Mouse (Mus musculus) MEL (cell line): Measurements from ENCODE around the gene Fam209.

Experiments
- EP300 ChIP-seq, 2 experiments: IDR thresholded peaks; 2 replicates each; pipeline ENCODE4 v1.6.1; 2011; ENCODE audit warnings: improper control_type of control experiment in 2 of 2, low read length in 2 of 2, low read depth in 1 of 2, mild to moderate bottlenecking in 1 of 2
- MEF2A ChIP-seq: IDR thresholded peaks from 2 replicates; pipeline ENCODE4 v1.6.1; 2014; ENCODE audit warnings: low read depth, mild to moderate bottlenecking, inconsistent platforms, low read length, improper control_type of control experiment; ENCODE audit not compliant: poor library complexity, insufficient replicate concordance, severe bottlenecking; ENCODE audit errors: extremely low read depth
- POLR2A ChIP-seq, 2 experiments: IDR thresholded peaks; 2 replicates each; pipeline ENCODE4 v1.6.1; 2011 to 2012; ENCODE audit warnings: low read length in 2 of 2, mild to moderate bottlenecking in 2 of 2, control low read depth in 1 of 2, improper control_type of control experiment in 1 of 2, low read depth in 1 of 2, moderate library complexity in 1 of 2; ENCODE audit not compliant: control insufficient read depth in 1 of 2, insufficient read depth in 1 of 2, poor library complexity in 1 of 2
- SMC3 ChIP-seq: IDR thresholded peaks from 2 replicates; pipeline ENCODE4 v1.6.1; 2011; ENCODE audit warnings: low read depth, low read length, improper control_type of control experiment
- TCF12 ChIP-seq: IDR thresholded peaks from 2 replicates; pipeline ENCODE4 v1.6.1; 2014; ENCODE audit warnings: low read depth, mild to moderate bottlenecking, inconsistent platforms, low read length, improper control_type of control experiment, moderate library complexity

- TF ChIP-seq TCF12 (no peak), MEF2A (no peak), POLR2A (IDR thresholded peaks at IDR 0.05; ENCODE audit: control insufficient read depth in 1 of 2, insufficient read depth in 1 of 2, low read depth in 1 of 2, low read length in 2 of 2, poor library complexity in 1 of 2) (no peak), SMC3 (peak; percentile 69), EP300 (IDR thresholded peaks at IDR 0.05; ENCODE audit: low read depth in 1 of 2, low read length in 2 of 2) (no peak)
Measured at GRCm38 (mm10) chr2:172447317-172447716, 25.0 kb upstream of the Fam209 start.
